Mouse (Mus musculus) cerebral cortex, adult 2 months (tissue): ENCODE measurements around the gene Slc38a6.

Experiments used
- WGBS: fragments of 180-500 bp; shearing (Covaris S2); methylation state at CpG from one replicate; pipeline ENCODE4 v1.1.7; 2018; 5-methylcytosine and 5-hydroxymethylcytosine counted together

The Slc38a6 gene

DNA sequence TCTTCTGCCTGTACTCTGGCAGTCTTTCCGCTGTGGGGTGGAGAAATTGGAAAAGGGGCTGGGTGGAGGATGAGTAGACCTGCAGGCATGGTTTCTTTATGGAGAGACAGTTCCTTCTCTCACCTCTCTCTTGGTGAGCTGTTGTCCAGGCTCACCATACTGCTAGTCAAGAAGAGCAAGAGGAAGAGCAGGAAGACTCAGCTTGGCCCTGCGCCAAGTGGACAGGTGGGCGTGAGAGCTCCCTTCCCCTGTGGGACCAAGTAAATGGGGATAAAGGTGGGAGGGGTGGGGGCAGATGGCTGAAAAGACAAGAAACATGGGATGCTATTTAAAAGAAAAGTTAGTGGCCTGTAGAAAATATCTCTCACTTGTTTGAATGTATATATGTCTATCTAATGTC is 71.2 kb downstream of the Slc38a6 start:
- 99% methylated on average over 3 of the region's 3 CpGs for WGBS

DNA sequence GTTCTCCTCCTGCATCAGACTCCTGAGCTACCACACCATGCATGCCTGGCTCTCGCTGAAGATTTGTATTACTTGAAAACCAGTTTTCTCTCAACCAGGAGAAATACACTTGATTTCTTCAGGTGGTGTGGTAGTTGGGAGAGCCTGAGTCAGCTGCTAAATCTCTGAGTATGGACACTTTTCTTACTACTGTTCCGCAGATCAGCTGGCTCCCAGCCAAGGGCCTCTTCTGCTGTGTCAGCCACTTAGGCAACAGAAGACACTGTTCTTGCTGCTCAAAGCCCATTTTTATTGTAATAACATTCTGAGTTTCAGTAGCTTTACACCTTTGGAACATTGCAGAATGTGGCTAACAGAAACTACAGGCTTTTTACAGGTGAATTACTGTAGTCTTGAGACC is 72.1 kb downstream of the Slc38a6 start:
- WGBS = 84% methylated on average over 2 of the region's 2 CpGs

DNA sequence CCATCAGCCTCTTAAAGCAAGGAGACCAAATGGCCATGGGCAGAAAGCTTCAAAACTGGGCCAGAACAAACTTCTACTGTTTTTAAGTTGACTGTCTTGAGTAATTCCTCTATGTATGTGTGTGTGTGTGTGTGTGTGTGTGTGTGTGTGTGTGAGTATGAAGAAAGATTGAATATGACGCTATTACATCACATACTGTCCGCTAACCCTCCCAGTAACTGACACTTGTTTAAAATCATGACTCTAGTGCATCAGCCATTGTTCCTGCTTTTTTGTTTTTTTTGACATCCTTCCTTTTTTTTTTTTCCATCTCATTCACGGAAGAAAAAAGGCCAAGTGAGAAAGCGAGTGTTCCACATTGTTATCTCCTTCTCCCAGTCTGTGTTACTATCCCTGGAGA is 72.9 kb downstream of the Slc38a6 start:
- WGBS = 83% methylated on average over 4 of the region's 4 CpGs

DNA sequence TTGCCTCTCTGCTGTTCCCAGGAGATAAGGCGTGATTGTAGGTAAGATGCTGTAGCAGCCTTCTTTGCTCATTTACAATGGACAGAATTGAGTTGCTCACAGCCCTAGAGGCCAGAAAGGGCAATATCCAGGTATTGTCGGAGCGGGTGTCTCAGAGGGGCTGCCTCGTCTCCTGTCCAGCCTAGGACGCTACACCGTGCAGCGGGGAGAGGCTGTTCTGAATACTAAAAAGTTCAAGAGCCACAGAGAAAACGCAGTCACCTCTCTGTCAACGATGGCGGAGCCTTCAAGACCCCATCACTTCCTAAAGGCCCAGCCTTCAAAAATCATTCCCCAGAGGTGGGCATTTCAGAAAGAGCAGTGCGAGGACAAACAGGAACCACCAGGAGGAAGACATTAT is 74.6 kb downstream of the Slc38a6 start:
- WGBS = 94% methylated on average over 11 of the region's 11 CpGs

DNA sequence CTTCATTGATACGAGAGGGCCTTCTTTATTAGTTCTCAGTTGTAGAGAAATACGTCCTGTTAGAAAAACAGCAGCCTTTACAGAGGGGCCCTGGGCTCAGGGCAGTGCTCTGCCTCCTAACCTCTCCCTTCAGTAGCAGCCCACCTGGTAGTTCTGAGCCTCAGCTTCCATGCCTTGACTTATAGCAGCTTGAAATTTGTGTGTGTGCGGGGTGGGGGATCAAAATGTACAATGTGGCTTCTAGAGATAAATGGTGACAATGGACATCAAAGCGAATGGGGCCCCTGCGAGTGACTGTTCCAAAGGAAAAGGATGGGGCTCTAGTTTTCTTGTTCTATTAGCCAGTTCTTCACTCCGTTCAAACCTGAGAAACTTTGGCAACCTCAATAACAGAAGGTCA is 76.8 kb downstream of the Slc38a6 start:
- 92% methylated on average over 6 of the region's 6 CpGs for WGBS

DNA sequence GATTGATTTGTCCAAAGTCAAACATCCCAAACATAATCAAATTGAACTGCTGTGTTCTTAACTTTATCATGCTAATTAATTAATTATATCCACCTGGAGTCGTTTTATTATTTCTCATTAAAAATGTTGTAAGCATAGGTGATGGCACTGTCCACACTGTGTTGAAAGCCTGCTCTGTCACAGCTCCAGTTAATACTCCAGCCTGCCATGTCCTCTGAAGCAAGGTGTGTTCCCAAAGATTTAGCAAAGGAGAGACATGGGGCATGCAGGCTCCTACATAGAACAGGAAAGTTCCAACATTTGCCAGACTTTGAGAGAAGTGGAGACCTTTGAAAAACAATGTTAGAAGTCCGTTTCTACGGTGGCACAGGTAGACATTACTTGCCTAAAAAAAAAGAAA is 77.4 kb downstream of the Slc38a6 start:
- 96% methylated on average over 3 of the region's 3 CpGs for WGBS

DNA sequence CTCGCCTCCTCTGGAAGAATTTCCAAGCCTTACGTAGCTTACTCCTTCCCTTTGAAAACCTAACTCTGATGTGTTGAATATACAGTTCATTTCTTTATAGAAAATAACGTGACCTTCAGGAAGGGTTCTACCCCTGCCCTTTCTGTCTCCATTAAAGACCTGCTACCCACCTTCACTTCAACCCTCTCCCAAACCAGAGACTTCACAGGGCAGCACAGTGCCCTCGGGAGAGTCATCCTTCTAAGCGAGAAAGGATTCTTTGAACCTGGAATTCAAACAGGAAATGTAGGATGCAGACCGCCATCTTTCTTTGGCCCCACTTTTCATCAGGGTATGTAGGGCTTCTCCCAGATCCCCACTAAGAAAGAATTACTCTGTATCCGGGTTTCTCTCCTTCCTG is 80.0 kb downstream of the Slc38a6 start:
- WGBS = 86% methylated on average over 7 of the region's 7 CpGs

DNA sequence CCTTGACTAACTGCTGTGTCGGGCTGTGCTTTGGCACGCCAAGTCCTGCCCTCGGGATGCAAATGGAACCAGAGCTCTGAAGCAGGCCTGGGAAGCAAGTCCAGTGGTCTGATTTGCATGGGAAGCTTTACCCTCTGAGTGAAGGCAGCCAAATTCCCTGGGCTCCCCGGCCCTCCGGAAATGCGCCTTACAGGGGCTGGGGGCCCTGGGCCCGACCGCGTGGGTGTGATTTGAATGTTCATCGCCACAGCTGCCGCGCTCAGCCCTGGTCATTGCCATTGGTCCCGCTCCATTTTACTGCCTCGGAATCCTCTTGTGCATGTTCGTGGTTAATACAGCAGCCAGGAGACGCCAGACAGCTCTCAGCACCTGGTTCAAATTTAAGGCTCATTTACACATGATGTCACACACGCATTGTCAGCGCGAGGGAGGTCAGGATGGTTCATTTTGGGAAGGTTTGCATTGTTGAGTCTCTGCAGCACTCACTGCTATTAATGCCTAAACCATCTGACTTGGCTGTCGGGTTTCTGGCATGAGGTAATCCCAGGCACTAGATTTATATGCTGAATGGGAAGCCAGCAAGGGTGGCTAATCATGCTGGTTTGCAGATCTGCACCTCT is 81.0 kb downstream of the Slc38a6 start:
- 52% methylated on average over 20 of the region's 20 CpGs for WGBS

DNA sequence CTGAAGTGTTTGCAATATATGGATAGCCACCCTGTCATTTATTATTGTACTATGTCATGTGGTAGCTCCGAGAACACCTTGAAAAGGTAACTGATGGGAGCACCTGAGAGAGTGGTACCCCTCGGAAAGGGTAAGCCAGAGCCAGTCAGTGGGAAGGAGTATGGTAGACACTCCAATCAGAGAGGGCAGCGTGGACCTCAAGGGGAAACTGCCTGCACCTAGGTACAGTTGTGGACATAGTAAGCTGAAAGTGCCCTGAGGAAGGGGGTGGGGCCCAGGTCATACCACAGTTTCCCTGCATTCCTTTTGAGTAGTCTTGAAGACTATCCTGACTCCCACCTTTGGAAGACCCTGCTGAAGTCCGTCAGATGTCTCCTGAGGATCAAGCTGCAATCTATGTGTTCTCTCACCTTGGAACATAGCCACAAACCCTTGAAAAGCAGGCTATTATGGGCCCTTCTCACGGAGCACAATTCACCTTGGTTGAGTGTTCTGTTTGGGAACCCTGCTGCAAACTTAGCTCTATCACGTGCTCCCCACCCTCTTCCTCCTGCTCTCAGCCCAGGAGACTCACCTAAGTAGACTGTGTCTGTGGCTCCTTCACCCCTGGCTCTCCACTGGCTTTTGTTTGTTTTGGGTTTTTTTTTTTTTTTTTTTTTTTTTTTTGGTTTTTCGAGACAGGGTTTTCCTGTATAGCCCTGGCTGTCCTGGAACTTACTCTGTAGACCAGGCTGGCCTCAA is 82.5 kb downstream of the Slc38a6 start:
- WGBS = 91% methylated on average over 7 of the region's 7 CpGs

DNA sequence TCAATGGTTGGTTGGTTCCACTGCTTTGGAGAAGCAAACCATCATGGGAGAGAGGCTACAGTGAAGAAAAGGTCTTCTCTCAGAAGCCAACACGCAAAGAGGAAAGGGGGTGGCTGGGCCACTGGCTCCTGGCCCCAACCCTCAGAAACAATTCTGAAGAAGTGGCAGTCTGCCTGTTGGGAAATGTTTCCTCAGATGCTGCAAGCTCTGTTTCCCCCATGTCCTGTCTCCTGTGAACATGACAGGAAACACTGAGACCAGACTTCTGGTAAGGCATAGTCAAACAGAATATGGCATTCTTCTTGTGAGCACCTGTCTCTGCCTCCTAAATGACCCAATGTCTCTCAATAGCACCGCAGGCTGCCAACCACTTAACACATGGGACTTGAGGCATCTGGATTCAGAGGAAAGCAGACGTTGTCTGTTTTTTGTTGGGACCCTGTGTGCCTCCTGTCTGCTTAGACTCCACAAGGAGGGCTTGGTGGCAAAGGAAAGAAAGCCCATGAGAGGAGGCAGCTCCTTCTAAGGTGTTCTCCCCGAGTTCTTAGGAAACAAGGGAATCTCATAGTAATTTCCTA is 83.9 kb downstream of the Slc38a6 start:
- WGBS = 58% methylated on average over 4 of the region's 4 CpGs

DNA sequence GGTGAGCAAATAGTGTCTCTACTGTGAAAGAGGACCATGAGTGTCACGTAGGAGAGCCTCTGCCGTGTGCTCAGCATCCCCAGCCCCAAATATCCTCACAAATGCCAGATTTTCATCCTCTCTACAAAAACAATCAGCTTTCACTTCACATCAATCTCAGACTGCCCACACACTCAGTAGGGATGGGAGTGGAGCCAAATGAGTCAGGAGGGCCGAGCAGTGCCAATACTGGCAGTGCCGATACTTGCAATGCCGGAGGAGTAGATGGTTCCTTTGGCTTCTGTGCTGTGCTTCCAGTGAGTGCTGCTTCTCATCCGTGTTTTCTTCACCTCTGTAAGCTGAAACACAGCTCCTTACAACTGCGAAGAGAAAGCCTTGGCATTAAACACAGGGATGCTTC is 84.6 kb downstream of the Slc38a6 start:
- 34% methylated on average over 7 of the region's 7 CpGs for WGBS

DNA sequence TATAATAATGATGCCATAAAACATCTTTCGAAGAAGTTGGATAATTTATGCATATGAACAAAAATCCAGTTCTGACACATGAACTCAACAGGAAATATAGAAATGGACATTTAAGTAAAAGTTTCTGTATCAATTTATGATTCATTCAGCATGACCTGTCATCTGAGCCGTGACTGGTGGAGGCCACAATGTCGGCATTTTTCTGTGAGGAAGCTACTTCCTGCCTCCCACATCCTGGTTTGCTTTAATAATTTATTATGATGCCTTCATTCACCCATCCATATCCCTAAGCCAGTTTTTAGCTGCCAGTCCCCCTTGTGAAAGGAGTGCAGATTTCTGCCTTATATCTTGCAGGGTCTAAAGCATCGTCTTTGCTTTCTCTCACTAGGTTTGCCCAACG is 91.4 kb downstream of the Slc38a6 start:
- WGBS = 93% methylated on average over 5 of the region's 5 CpGs

DNA sequence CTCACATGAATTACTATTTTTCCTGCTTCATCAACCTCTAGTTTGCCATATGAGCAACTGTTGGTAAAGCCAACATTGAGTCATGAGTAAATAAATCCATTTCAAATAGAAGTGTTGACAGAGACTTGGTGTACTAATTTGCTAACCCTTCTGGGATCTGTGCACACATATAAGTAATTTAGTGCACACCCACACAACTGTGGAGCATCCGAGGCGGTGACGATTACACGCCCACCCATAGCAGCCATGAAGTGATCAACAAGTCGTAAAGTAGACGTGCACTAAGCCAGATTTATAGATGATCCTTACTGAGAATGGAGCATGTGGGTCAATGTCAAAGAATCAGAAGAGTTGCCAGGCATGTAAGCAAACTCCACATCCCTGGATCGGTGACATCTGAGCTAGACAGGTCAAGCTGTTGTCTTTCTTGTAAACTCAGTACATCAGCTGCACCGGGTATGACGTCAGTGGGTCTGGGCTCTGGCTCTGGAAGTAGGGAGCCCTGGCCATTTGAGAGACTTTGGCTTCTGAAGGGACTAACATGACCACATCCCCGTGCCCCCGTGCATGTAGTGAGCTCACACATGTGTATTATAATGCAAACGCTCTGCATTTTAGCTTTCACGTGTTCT is 92.3 kb downstream of the Slc38a6 start:
- 83% methylated on average over 13 of the region's 13 CpGs for WGBS

DNA sequence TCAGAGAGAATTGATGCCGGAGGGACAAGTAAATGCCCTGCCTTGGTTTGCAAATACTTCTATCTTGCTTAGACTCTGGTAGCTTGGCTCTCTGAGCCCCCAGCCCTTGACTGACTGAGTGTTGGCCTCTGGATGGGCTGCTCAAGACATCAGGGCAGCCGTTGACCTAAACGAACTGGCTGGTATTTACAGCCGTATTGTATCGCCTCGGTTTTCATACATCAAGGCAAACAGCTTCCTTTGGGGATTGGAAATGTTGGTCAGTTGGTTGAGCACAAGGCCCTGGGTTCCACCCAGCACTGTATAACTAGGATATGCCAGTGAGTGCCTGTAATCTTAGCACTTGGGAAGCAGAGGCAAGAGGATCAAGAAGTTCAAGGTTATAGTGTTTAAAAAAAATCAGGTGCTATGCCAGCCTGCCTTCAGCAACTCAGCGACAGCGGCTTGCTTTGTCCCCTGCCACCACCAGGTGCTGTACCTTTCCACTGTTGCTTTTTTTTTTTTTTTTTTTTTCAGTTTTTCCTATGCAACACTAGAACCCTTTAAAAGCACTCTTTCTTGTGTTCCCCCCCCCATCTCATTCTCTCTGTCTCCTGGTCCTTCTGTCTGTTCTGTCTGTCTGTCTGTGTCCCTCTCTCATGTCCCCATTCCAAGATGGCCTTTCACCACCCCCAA is 94.2 kb downstream of the Slc38a6 start:
- WGBS = 94% methylated on average over 8 of the region's 8 CpGs

DNA sequence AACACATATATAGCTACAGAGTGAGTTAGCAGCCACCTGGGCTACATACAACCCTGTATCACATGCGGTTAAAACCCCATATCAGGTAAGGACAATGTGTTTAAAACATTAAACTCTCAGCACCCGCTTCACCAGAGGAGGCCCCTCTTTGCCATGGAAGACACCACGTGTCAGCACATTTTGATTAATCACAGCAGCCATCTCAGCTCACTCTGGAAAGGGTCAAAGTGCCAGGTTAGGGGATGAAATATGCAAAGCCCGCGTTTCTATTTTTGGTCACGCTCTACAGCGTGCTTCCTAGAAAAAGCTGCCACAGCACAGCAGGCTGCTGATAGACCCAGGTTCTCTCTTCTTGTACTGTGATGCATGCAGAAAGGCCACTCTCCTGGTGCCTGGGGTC is 94.9 kb downstream of the Slc38a6 start:
- WGBS = 76% methylated on average over 7 of the region's 7 CpGs

DNA sequence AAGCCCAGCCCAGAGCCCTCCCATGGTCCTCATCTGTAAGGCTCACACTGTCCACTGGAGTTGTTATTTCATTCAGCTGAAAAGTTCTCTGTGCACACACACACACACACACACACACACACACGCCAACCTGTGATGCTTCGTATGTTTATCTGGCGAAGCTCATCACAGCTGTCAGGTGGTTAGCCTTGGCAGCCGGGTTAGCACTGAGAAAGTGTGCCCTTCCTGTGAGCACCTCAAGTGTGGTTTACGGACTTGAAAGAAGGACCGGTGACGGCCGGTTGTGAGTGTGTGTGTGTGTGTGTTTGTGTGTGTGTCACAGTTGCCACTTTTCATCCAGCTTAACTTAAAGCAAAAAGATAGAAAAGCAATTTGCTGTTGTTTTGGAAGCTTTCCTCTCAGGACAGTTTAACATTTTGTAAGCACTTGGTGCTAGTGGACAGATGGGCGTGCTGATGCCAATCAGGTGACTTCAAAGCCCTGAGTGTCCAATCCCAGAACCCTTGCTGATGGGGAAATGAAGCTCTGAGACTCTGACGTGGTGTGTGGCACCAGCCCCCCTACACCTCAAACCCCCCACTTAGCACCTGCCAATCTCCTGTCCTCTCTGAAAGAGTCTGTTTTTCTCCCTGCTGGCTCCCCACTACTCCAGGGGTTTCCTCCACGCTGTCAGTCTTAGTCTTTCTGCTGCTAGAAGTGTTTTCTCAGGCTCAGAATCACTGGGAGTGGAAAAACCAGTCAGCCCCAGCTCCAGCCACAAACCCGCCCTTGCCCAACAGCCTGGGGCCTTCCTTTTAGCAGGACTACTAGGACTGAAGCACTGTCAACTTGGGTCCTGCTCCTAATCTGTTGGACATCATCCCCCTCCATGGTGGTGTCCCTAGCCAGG is 96.0 kb downstream of the Slc38a6 start:
- WGBS = 90% methylated on average over 12 of the region's 12 CpGs

DNA sequence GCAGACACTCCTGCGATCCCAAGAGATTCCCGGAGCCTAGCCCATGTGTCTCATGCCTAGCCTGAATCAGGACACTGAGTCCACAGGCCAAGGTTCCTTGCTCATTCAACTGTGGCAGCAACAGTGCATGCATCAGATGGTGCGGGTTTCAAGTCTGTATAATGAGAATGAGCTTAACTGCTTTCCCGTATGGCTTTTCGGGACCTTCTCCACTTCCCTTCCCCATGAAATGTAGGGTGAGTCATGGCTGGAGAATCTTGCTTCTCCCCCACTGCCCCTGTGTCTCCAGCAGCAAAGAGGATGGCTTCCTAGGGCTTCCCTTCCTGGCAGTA is 96.6 kb downstream of the Slc38a6 start:
- WGBS = 79% methylated on average over 5 of the region's 5 CpGs

DNA sequence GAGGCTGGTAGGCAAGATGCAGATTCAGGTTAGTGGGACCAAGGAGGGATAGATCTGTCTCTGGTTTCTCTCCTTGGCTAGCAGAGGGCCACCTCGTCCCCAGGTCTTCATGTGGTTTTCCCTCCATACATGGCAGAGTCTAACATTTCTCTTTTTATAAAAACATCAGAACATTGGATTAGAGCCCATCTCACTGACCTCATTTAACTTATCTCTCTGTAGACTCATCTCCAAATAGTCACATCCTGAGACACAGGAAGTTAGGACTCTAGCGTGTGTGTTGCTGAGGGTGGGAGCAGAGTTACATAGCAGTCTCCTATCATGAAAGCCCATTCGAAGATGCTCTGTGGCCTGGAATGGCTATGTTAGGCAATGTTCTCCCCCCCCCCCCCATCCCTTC is 97.3 kb downstream of the Slc38a6 start:
- WGBS = 66% methylated on average over 3 of the region's 3 CpGs

DNA sequence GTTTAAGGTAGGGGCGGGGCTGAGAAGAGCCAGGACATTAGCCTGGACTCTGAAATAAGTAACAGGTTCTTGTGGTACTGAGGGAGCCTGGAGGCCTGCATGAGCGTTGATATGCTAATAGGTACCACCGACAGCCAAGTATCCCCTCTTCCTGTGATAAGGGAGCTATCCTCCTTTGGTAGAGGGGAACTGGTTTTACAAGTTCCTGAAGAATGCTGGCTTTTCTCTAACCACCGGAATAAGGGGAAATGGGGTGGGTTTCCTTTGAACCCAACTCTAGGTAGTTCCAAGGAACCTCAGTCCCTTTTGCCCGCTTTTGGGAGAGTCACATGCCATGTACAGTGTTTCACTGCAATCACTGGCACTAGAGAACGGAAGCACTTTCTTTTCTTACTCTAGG is 98.2 kb downstream of the Slc38a6 start:
- WGBS = 74% methylated on average over 6 of the region's 6 CpGs

DNA sequence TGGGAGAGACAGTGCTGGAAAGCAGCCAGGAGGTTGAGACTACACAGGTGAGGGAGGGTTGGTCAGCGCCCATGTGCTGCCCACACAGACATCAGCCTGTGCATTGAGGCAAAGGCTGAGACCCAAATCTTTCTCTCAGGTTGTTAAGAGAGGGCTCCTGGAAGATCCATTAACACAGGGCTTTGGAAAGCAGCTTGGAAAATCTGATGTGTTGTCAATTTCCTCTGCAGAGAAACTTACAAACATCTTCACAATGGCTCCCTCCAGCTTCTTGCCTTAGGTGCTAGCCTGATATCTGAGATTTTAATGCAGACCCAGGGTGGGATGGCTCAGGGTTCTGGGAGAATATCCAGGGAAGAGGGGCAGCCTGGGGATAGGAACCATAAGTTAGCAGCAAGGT is 105.9 kb downstream of the Slc38a6 start:
- 97% methylated on average over 1 of the region's 1 CpGs for WGBS

DNA sequence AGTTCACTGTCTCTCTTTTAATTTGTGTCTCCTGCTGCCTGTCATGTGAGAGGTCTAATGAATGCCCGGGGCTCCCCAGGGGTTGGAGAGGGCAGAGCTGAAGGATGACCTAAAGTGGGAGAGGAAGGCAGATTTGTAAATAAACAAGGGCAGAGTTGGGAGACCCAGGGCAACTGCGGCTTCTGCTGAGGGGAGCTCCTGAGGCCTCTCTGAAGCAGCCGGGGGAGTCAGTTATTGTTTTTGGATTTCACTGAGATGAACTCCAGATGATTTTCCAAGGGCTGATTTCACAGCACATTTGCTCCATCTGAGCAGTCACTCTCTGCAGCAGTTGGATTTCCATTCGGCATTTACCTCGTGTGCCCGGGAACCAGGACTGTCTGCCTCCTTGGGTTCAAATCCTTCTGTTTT is 107.3 kb downstream of the Slc38a6 start:
- 56% methylated on average over 6 of the region's 6 CpGs for WGBS
